Mouse (Mus musculus) naive thymus-derived CD4-positive, alpha-beta T cell, adult 2 months (primary cell): ENCODE results near the gene Hivep1.

Experiments used
- DNase-seq: peaks from one replicate; pipeline ENCODE4 v3.0.0-alpha.2; 2011; ENCODE audit warnings: low read depth

The Hivep1 gene

DNA sequence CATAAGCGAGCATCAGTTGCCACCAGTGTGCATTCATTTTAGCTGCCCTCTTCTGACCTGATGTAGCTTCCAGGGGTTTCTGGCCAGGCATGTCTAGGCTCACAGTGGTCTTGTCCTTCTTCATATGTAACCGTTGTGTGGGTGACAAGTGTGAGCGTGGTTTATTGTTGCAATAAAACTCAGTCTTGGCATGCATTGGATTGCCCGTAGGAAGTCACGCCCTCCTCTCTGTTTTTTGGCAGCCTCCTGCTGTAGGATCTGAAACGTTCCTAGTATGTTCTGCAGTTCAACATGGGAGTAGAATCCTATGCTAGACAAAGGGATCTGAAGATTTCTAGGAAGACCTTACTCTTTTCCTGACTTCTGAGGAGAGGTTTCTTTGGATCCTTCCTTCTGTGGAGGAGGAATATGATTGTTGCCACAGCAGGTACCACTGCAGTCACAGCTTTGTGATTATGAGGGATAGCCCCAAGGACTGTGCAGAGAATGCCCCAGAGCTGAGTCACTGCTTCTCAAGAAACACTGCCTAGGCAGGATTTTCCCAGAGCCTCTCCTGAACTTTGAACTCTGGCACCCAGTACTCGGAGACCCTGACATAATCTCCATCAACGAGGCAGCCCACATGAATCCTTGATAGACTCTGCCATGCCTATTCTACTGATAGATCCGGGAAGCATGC is 182.1 kb downstream of the Hivep1 start:
- no peak for DNase-seq

- DNase-seq: no peak
These were observed 186.7 kb downstream of the Hivep1 start for GRCm38 (mm10) chr13:42238520-42238919.

DNA sequence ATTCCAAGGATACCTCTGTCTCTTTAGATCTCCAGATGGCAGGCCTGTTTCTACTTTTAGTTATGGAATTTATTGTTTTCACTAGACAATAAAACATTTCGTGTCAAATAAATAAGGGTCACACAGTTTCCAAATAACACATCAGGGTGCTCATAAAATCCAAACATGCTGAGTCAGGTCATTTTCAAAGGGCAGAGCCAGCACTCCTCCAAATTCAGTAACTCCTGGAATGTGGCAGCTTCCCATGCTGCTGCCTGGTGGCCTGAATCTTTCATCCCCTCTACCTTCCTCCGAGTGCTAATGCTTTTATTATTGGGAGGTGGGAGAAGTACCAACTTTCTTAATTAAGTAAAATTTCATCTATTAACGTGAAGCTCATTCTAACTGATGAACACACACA is 190.3 kb downstream of the Hivep1 start:
- no peak for DNase-seq
